Mouse (Mus musculus) spleen, postnatal 10 days (tissue): ENCODE results near the gene Sept6.
A peak's percentile ranks its signal among the peaks of the same experiment; 100 is the strongest.

Experiments used
- DNase-seq, 2 experiments: peaks; one replicate each; pipeline ENCODE4 v3.0.0; 2021 to 2022; ENCODE audit warnings: low spot score in 2 of 2

Gene Sept6

GRCm38 (mm10) chrX:36864609-36865328, 126.8 kb downstream of the Sept6 start:
- no peak for DNase-seq

DNA sequence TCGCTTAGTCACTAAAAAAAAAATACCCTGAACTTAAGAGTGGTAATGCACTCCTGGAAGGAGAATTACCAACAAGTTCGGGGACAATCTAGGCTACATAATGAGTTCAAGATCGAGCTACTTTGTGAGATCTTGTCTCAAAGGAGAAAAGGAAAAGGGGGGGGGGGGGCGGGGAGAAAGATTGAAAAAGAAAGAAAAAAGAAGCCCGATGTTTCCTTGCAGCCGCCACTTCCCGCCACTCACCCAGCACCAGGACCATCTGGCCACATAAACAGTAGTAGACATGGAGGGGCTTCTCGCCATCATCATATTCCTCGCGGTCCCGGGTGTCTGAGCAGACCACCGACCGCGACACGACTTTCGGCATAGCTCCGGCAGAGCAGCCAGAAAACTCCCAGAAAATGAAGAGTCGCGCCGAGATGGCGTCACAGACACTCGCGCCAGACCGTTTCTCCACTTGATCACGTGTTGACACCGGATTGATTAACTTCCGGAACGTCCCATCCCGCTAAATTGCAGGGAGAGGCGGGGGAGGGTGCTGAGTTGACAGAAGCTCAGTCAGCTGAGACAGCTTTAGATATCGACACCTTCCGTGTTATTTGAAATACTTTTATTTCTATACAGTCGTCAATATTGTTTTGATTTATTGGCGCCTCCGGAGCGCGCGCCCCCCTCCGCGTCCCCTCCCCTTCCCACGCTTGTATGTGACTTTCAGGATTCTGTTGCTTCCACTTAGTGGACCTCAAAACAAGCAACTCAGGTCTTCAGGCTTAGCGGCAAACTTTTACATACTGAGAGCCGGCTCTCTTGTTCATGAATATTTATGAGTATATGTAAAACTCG, 127.6 kb downstream of the Sept6 start:
- DNase-seq = peak; percentile 65 to 85
